Mouse (Mus musculus): ENCODE measurements around the gene Pgrmc1. TPM values are rescaled to one million over a fixed set of nuclear protein-coding genes. Genes with fewer than 3 reads are reported as not detected.

Pgrmc1 gene
- total RNA-seq, 4 experiments from 2014 or later = 261 to 289 (median 281) TPM

GRCm38 (mm10) chrX:36602926-36603325 is 4.9 kb downstream of the Pgrmc1 start:
- DNase-seq (ENCODE audit: low spot score in 2 of 2) = no peak

- no peak for DNase-seq (ENCODE audit: low spot score in 2 of 2)
These were observed 6.0 kb downstream of the Pgrmc1 start for GRCm38 (mm10) chrX:36604040-36604439.

- no peak for DNase-seq (ENCODE audit: low spot score in 2 of 2)
These were observed 11.1 kb downstream of the Pgrmc1 start for GRCm38 (mm10) chrX:36609117-36609516.

GRCm38 (mm10) chrX:36628102-36628501 is 30.1 kb downstream of the Pgrmc1 start:
- no peak for DNase-seq (ENCODE audit: low spot score in 2 of 2)

- DNase-seq (ENCODE audit: low spot score in 2 of 2) = no peak
These were observed 32.8 kb downstream of the Pgrmc1 start for GRCm38 (mm10) chrX:36630771-36631170.

- DNase-seq (ENCODE audit: low spot score in 2 of 2) = peak; percentile 22 to 27
These were observed 42.0 kb downstream of the Pgrmc1 start for GRCm38 (mm10) chrX:36640046-36640445.

- peak; percentile 75 to 82 for DNase-seq (ENCODE audit: low spot score in 2 of 2)
These were observed 46.9 kb downstream of the Pgrmc1 start, which contains the start of gene Akap17b for GRCm38 (mm10) chrX:36644657-36645551. Gene Akap17b, minus strand, starts transcription at chrX:36645395.

Other genes with a start within 250 kb of the Pgrmc1 start
- gene Gm6268, start 196.9 kb upstream of the Pgrmc1 start, total RNA-seq (2022) = not detected
- 1 to 10 TPM in 2 of 4 experiments, under 1 TPM in 1, not detected in 1; 0.50 to 2.0 (median 1.5) TPM for gene Gm14569, start 106.4 kb upstream of the Pgrmc1 start, total RNA-seq (2022)
- gene Akap17b, start 47.2 kb downstream of the Pgrmc1 start, total RNA-seq (2022) = 10 to 100 TPM in 1 of 4 experiments, 1 to 10 TPM in 3; 9.4 to 11.0 (median 9.7) TPM
- 1 to 10 TPM in 1 of 4 experiments, under 1 TPM in 2, not detected in 1; 0.41 to 1.7 (median 0.82) TPM for gene Slc25a43, start 145.5 kb downstream of the Pgrmc1 start, total RNA-seq (2022)
- 100 to 1,000 TPM; 319 to 349 (median 332) TPM for gene Slc25a5, start 197.4 kb downstream of the Pgrmc1 start, total RNA-seq (2022)

All from layer of hippocampus, adult 8-10 months (tissue).